Mouse (Mus musculus): ENCODE results near the gene Gsn.

- TF ChIP-seq GATA1 (IDR thresholded peaks at IDR 0.05; ENCODE audit: low read length): no peak
- no peak for TF ChIP-seq TAL1 (IDR thresholded peaks at IDR 0.05; ENCODE audit: low read length)
Observed at GRCm38 (mm10) chr2:35292700-35293099, 36.5 kb downstream of the Gsn start.

Data from erythroblast, embryonic 14.5 days (primary cell).